Mouse (Mus musculus): ENCODE measurements around the gene Chd1. TPM values are rescaled to one million over a fixed set of nuclear protein-coding genes. Genes with fewer than 3 reads are reported as not detected.
"Not testable (repeated sequence)": the region's sequence is repeated elsewhere in the genome, so short reads cannot be mapped to it uniquely, and the experiment has no call there.

Chd1 gene
- polyA plus RNA-seq, 1 experiment: 6.6 TPM

- peak in 1 of 2 experiments; percentile 16 for DNase-seq
- 59% methylated on average over 3 of the region's 3 CpGs for WGBS
- Histone ChIP-seq H3K27me3 (ENCODE audit: control insufficient read depth, insufficient read depth, low read length) (no peaks in the 10 kb centered on the region), H3K4me1 (ENCODE audit: control insufficient read depth, insufficient read depth, low read length) (no peaks in the 10 kb centered on the region; the same call in 1 of the 2 replicates), H3K27ac (ENCODE audit: insufficient read depth, low read length) (no peak overlapping the region), H3K4me3 (replicated peaks; ENCODE audit: insufficient read depth, low read depth, low read length) (no peak overlapping the region)
- TF ChIP-seq POLR2A (IDR thresholded peaks at IDR 0.05; ENCODE audit: borderline replicate concordance, insufficient read depth, low read length) (no peak), CTCF (IDR thresholded peaks at IDR 0.05; ENCODE audit: borderline replicate concordance, insufficient read depth, low read depth, low read length) (peak; percentile 45)
These were observed 10.5 kb downstream of the Chd1 start for GRCm38 (mm10) chr17:15715013-15715902.

GRCm38 (mm10) chr17:15715940-15716339 lies 11.2 kb downstream of the Chd1 start:
- H3K27me3 ChIP-seq (ENCODE audit: control insufficient read depth, insufficient read depth, low read length): no peaks in the 10 kb centered on the region
- no peak overlapping the region for H3K4me3 ChIP-seq (replicated peaks; ENCODE audit: insufficient read depth, low read depth, low read length)
- no peak overlapping the region for H3K27ac ChIP-seq (ENCODE audit: insufficient read depth, low read length)
- no peaks in the 10 kb centered on the region; the same call in 1 of the 2 replicates for H3K4me1 ChIP-seq (ENCODE audit: control insufficient read depth, insufficient read depth, low read length)
- TF ChIP-seq POLR2A (IDR thresholded peaks at IDR 0.05; ENCODE audit: borderline replicate concordance, insufficient read depth, low read length): no peak
- TF ChIP-seq CTCF (IDR thresholded peaks at IDR 0.05; ENCODE audit: borderline replicate concordance, insufficient read depth, low read depth, low read length): no peak
- no peak for DNase-seq
- WGBS: 87% methylated on average over 3 of the region's 3 CpGs

- Histone ChIP-seq H3K27ac (ENCODE audit: insufficient read depth, low read length) (no peak overlapping the region), H3K27me3 (ENCODE audit: control insufficient read depth, insufficient read depth, low read length) (no peaks in the 10 kb centered on the region), H3K4me3 (replicated peaks; ENCODE audit: insufficient read depth, low read depth, low read length) (no peak overlapping the region), H3K4me1 (ENCODE audit: control insufficient read depth, insufficient read depth, low read length) (0 out of 2 replicates have a peak, but pooled peaks cover 2% of the 10 kb centered on the region)
- DNase-seq: no peak
- WGBS: 90% methylated on average over 3 of the region's 3 CpGs
- TF ChIP-seq POLR2A (IDR thresholded peaks at IDR 0.05; ENCODE audit: borderline replicate concordance, insufficient read depth, low read length): no peak
- no peak for TF ChIP-seq CTCF (IDR thresholded peaks at IDR 0.05; ENCODE audit: borderline replicate concordance, insufficient read depth, low read depth, low read length)
These were observed 16.1 kb downstream of the Chd1 start for GRCm38 (mm10) chr17:15720841-15721240.

- H3K27me3 ChIP-seq (ENCODE audit: control insufficient read depth, insufficient read depth, low read length): no peaks in the 10 kb centered on the region
- H3K4me3 ChIP-seq (replicated peaks; ENCODE audit: insufficient read depth, low read depth, low read length): no peak overlapping the region
- H3K4me1 ChIP-seq (ENCODE audit: control insufficient read depth, insufficient read depth, low read length): 0 out of 2 replicates have a peak, but pooled peaks cover 2% of the 10 kb centered on the region
- WGBS: 82% methylated on average over 1 of the region's 1 CpGs
- TF ChIP-seq POLR2A (IDR thresholded peaks at IDR 0.05; ENCODE audit: borderline replicate concordance, insufficient read depth, low read length) (no peak), CTCF (IDR thresholded peaks at IDR 0.05; ENCODE audit: borderline replicate concordance, insufficient read depth, low read depth, low read length) (no peak)
- no peak for DNase-seq
- H3K27ac ChIP-seq (ENCODE audit: insufficient read depth, low read length): no peak overlapping the region
These were observed 18.5 kb downstream of the Chd1 start for GRCm38 (mm10) chr17:15723291-15723690.

- not testable (repeated sequence) for H3K4me1 ChIP-seq (ENCODE audit: control insufficient read depth, insufficient read depth, low read length); H3K4me3 ChIP-seq (replicated peaks; ENCODE audit: insufficient read depth, low read depth, low read length); H3K27ac ChIP-seq (ENCODE audit: insufficient read depth, low read length); H3K27me3 ChIP-seq (ENCODE audit: control insufficient read depth, insufficient read depth, low read length)
- DNase-seq: peak in 1 of 2 experiments; percentile 41
- WGBS: 67% methylated on average over 4 of the region's 5 CpGs
These were observed 19.2 kb downstream of the Chd1 start for GRCm38 (mm10) chr17:15723866-15724475.

- peak in 1 of 2 experiments; percentile 27 for DNase-seq
- no peaks in the 10 kb centered on the region for H3K4me1 ChIP-seq (ENCODE audit: control insufficient read depth, insufficient read depth, low read length)
- H3K4me3 ChIP-seq (replicated peaks; ENCODE audit: insufficient read depth, low read depth, low read length): no peak overlapping the region
- no peak overlapping the region for H3K27ac ChIP-seq (ENCODE audit: insufficient read depth, low read length)
- H3K27me3 ChIP-seq (ENCODE audit: control insufficient read depth, insufficient read depth, low read length): no peaks in the 10 kb centered on the region
- TF ChIP-seq POLR2A (IDR thresholded peaks at IDR 0.05; ENCODE audit: borderline replicate concordance, insufficient read depth, low read length) (no peak), CTCF (IDR thresholded peaks at IDR 0.05; ENCODE audit: borderline replicate concordance, insufficient read depth, low read depth, low read length) (no peak)
- WGBS: 69% methylated on average over 5 of the region's 5 CpGs
These were observed 26.9 kb downstream of the Chd1 start for GRCm38 (mm10) chr17:15731706-15732105.

GRCm38 (mm10) chr17:15737346-15737917 lies 32.7 kb downstream of the Chd1 start:
- H3K27me3 ChIP-seq (ENCODE audit: control insufficient read depth, insufficient read depth, low read length): no peaks in the 10 kb centered on the region
- TF ChIP-seq CTCF (IDR thresholded peaks at IDR 0.05; ENCODE audit: borderline replicate concordance, insufficient read depth, low read depth, low read length): no peak
- TF ChIP-seq POLR2A (IDR thresholded peaks at IDR 0.05; ENCODE audit: borderline replicate concordance, insufficient read depth, low read length): no peak
- H3K27ac ChIP-seq (ENCODE audit: insufficient read depth, low read length): no peak overlapping the region
- no peaks in the 10 kb centered on the region for H3K4me1 ChIP-seq (ENCODE audit: control insufficient read depth, insufficient read depth, low read length)
- 88% methylated on average over 10 of the region's 10 CpGs for WGBS
- H3K4me3 ChIP-seq (replicated peaks; ENCODE audit: insufficient read depth, low read depth, low read length): no peak overlapping the region
- no peak for DNase-seq
